Mouse (Mus musculus): Measurements from ENCODE around the gene C330021F23Rik.

GRCm38 (mm10) chr8:3587391-3588257 lies 19.8 kb downstream of the C330021F23Rik start:
- TF ChIP-seq CTCF (IDR thresholded peaks at IDR 0.05; ENCODE audit: insufficient read depth, low read depth, low read length), result no peak
- peak; percentile 66 for TF ChIP-seq POLR2A (IDR thresholded peaks at IDR 0.05; ENCODE audit: insufficient read depth, low read depth, low read length)

Measured in olfactory bulb, adult 2 months (tissue).